Mouse (Mus musculus): ENCODE measurements around the gene Gtf2f2. TPM values are rescaled to one million over a fixed set of nuclear protein-coding genes. Genes with fewer than 3 reads are reported as not detected.

Gene Gtf2f2
- 36.5 TPM for polyA plus RNA-seq (2017; shearing (Covaris generic))

GRCm38 (mm10) chr14:76010102-76011061 is at the start of gene Gtf2f2:
TSS of gene Gtf2f2 (minus strand) at chr14:76010865.

GRCm38 (mm10) chr14:75954766-75955165 is 55.9 kb downstream of the Gtf2f2 start, which contains the start of gene Kctd4:
TSS of gene Kctd4 (plus strand) at chr14:75955009.

Other genes with a start within 250 kb of the Gtf2f2 start
- 11.4 TPM for gene Slc25a30, start 223.8 kb downstream of the Gtf2f2 start, polyA plus RNA-seq (2017; shearing (Covaris generic))
- 1,647 TPM for gene Tpt1, start 165.8 kb downstream of the Gtf2f2 start, polyA plus RNA-seq (2017; shearing (Covaris generic))
- 0.78 TPM for gene Kctd4, start 55.9 kb downstream of the Gtf2f2 start, polyA plus RNA-seq (2017; shearing (Covaris generic))
- gene Gpalpp1, start 99.9 kb upstream of the Gtf2f2 start, polyA plus RNA-seq (2017; shearing (Covaris generic)): 10.7 TPM
- 13.2 TPM for gene Nufip1, start 100.0 kb upstream of the Gtf2f2 start, polyA plus RNA-seq (2017; shearing (Covaris generic))